Mouse (Mus musculus): ENCODE results near the gene Ralgapb. TPM values are rescaled to one million over a fixed set of nuclear protein-coding genes. Genes with fewer than 3 reads are reported as not detected.

Ralgapb gene
- total RNA-seq, 2 experiments from 2014 or later = 29.2 to 32.9 TPM

GRCm38 (mm10) chr2:158519071-158519470 is 109.4 kb downstream of the Ralgapb start:
- no peak for DNase-seq

- no peak for DNase-seq
These were observed 110.2 kb downstream of the Ralgapb start for GRCm38 (mm10) chr2:158519800-158520199.

- DNase-seq = peak; percentile 19
These were observed 113.4 kb downstream of the Ralgapb start for GRCm38 (mm10) chr2:158523060-158523459.

GRCm38 (mm10) chr2:158524129-158524860 is 114.6 kb downstream of the Ralgapb start:
- peak; percentile 52 for DNase-seq

- peak; percentile 68 for DNase-seq
These were observed 124.4 kb downstream of the Ralgapb start for GRCm38 (mm10) chr2:158534090-158534489.

GRCm38 (mm10) chr2:158534559-158534958 is 124.9 kb downstream of the Ralgapb start:
- no peak for DNase-seq

- no peak for DNase-seq
These were observed 130.0 kb downstream of the Ralgapb start for GRCm38 (mm10) chr2:158539433-158540305.

GRCm38 (mm10) chr2:158541286-158541685 is 131.6 kb downstream of the Ralgapb start:
- no peak for DNase-seq

- no peak for DNase-seq
These were observed 135.6 kb downstream of the Ralgapb start for GRCm38 (mm10) chr2:158545266-158545665.

- DNase-seq = peak; percentile 82
These were observed 137.1 kb downstream of the Ralgapb start for GRCm38 (mm10) chr2:158546751-158547150.

Other genes with a start within 250 kb of the Ralgapb start
- gene D630003M21Rik, start 180.6 kb upstream of the Ralgapb start, total RNA-seq (2021) = 1 to 10 TPM; 6.4 to 6.6 TPM
- gene Bpi, start 151.8 kb upstream of the Ralgapb start, total RNA-seq (2021) = not detected
- gene Lbp, start 103.4 kb upstream of the Ralgapb start, total RNA-seq (2021) = 1 to 10 TPM; 6.3 to 6.6 TPM
- gene Snhg11, start 34.2 kb upstream of the Ralgapb start, total RNA-seq (2021) = under 1 TPM; 0.05 to 0.52 TPM
- 1 to 10 TPM in 1 of 2 experiments, under 1 TPM in 1; 0.61 to 1.1 TPM for gene Adig, start 92.8 kb downstream of the Ralgapb start, total RNA-seq (2021)
- gene Arhgap40, start 102.9 kb downstream of the Ralgapb start, total RNA-seq (2021) = not detected
- not detected for gene Slc32a1, start 200.9 kb downstream of the Ralgapb start, total RNA-seq (2021)
- gene Actr5, start 215.0 kb downstream of the Ralgapb start, total RNA-seq (2021) = 1 to 10 TPM; 9.0 to 9.4 TPM

All from heart, postnatal 4 days (tissue).